Comparison of ENCODE assay signal across 8 mouse cellular contexts in genomic region chr15:93336925-93337761, GRCm38 (mm10). TPM values are rescaled to one million over a fixed set of nuclear protein-coding genes. Genes with fewer than 3 reads are reported as not detected.
DNase-seq lines count a peak whose midpoint lies in the region; ATAC-seq and TF ChIP-seq lines count a peak whose summit lies in the region.

Gene Yaf2, minus strand, starts transcription at chr15:93336935.

- peaks cover 14% of the 10 kb centered on the region for H3K36me3 ChIP-seq in G1E (replicated peaks)
- no peaks in the 10 kb centered on the region for H3K36me3 ChIP-seq in forebrain, postnatal 0 days (ENCODE audit: insufficient read depth)
- no peaks in the 10 kb centered on the region for H3K36me3 ChIP-seq in lung, embryonic 15.5 days

- peak within 1 kb of the TSS; percentile 83 for H3K9ac ChIP-seq in forebrain, postnatal 0 days
- H3K9ac ChIP-seq in lung, embryonic 15.5 days, result peak within 1 kb of the TSS; percentile 79

- TF ChIP-seq CTCF in G1E (IDR thresholded peaks at IDR 0.05; ENCODE audit: low read depth, low read length), result no peak
- no peak for TF ChIP-seq CTCF in forebrain, postnatal 0 days (IDR thresholded peaks at IDR 0.05; ENCODE audit: low read depth)

- peak within 1 kb of the TSS; percentile 90 for H3K27ac ChIP-seq in forebrain, postnatal 0 days (ENCODE audit: low read depth, low read length)
- H3K27ac ChIP-seq in lung, embryonic 15.5 days, result peak within 1 kb of the TSS; percentile 95

- DNase-seq in G1E (ENCODE audit: low spot score), result peak; percentile 74
- peak; percentile 84 to 91 for DNase-seq in cerebellum, adult 18-20 months
- DNase-seq in forebrain, postnatal 0 days, result peak; percentile 91
- DNase-seq in heart, postnatal 4 days, result peak; percentile 86
- peak; percentile 53 to 79 for DNase-seq in layer of hippocampus, adult 8-10 months (ENCODE audit: low spot score in 2 of 2)
- peak; percentile 79 for DNase-seq in ovary, adult 18-20 months (ENCODE audit: low spot score)
- peak; percentile 87 for DNase-seq in thymus, postnatal 0 days (ENCODE audit: low spot score)

- under 1% methylated on average over 70 of the region's 73 CpGs for WGBS in forebrain, postnatal 0 days
- under 1% methylated on average over 66 of the region's 73 CpGs for WGBS in lung, embryonic 15.5 days

- peaks cover 31% of the 10 kb centered on the region for H3K27me3 ChIP-seq in G1E (ENCODE audit: insufficient read depth, low read length)
- no peaks in the 10 kb centered on the region for H3K27me3 ChIP-seq in forebrain, postnatal 0 days (ENCODE audit: insufficient read depth, low read length)
- H3K27me3 ChIP-seq in lung, embryonic 15.5 days, result no peaks in the 10 kb centered on the region

- H3K9me3 ChIP-seq in G1E (replicated peaks), result no peaks in the 10 kb centered on the region
- no peaks in the 10 kb centered on the region for H3K9me3 ChIP-seq in forebrain, postnatal 0 days (ENCODE audit: low read length)
- H3K9me3 ChIP-seq in lung, embryonic 15.5 days, result no peaks in the 10 kb centered on the region

- peak within 1 kb of the TSS; percentile 87 for H3K4me3 ChIP-seq in G1E (ENCODE audit: low read depth, low read length)
- H3K4me3 ChIP-seq in forebrain, postnatal 0 days (ENCODE audit: low read depth, low read length), result peak within 1 kb of the TSS; percentile 99
- peak within 1 kb of the TSS; percentile 88 for H3K4me3 ChIP-seq in lung, embryonic 15.5 days

- peaks cover 12% of the 10 kb centered on the region for H3K4me1 ChIP-seq in G1E (ENCODE audit: insufficient read depth, low read depth, low read length)
- 0 out of 2 replicates have a peak, but pooled peaks cover 4% of the 10 kb centered on the region for H3K4me1 ChIP-seq in forebrain, postnatal 0 days (ENCODE audit: insufficient read depth)
- peaks cover 12% of the 10 kb centered on the region for H3K4me1 ChIP-seq in lung, embryonic 15.5 days

- H3K4me2 ChIP-seq in forebrain, postnatal 0 days (ENCODE audit: low read depth), result peak within 1 kb of the TSS; percentile 85
- peak within 1 kb of the TSS; percentile 93 for H3K4me2 ChIP-seq in lung, embryonic 15.5 days

- ATAC-seq in G1E (ENCODE audit: extremely low read depth, insufficient number of reproducible peaks, low FRiP score, poor library complexity, severe bottlenecking), result peak; percentile 60
- peak; percentile 97 for ATAC-seq in forebrain, postnatal 0 days
- peak; percentile 95 for ATAC-seq in lung, embryonic 15.5 days (ENCODE audit: borderline replicate concordance, extremely low read depth, low FRiP score, low TSS enrichment)

RNA-seq across cellular contexts. Expression of gene Yaf2, which starts in this region (rescaled TPM):
- total RNA-seq in G1E (2014; fragmentation: Nextera tagmentation) (50.0 and 59.2 TPM in 2 replicates), G1E (2017) (35.6 and 39.7 TPM in 2 replicates)
- 24.4 and 35.2 TPM in 2 replicates for polyA plus RNA-seq in G1E (2012)
- 83.7 and 87.4 TPM in 2 replicates for total RNA-seq in forebrain, postnatal 0 days (2014; rRNA removed)
- 155 and 160 TPM in 2 replicates for polyA plus RNA-seq in forebrain, postnatal 0 days (2015; fragmentation: Nextera tagmentation; extraction: Ambion mirVana)
- 10 to 100 TPM; 38.6 to 39.5 TPM for total RNA-seq in heart, postnatal 4 days (2021)
- 10 to 100 TPM; 81.1 to 91.2 (median 84.0) TPM for total RNA-seq in layer of hippocampus, adult 8-10 months (2022)
- polyA plus RNA-seq in lung, embryonic 15.5 days (2015; fragmentation: Nextera tagmentation; extraction: Ambion mirVana), result 88.7 and 89.9 TPM in 2 replicates
- 39.5 and 40.4 TPM in 2 replicates for polyA plus RNA-seq in thymus, postnatal 0 days (2015; fragmentation: Nextera tagmentation; extraction: Ambion mirVana)

Comparison
In these comparisons a context has a peak if more than half of its experiments do, and no peak if none do; other contexts are left out.
1. Peak in every context shown above with its lines: DNase-seq, ATAC-seq, H3K4me3 ChIP-seq and H3K27ac ChIP-seq.